Mouse (Mus musculus): ENCODE measurements around the gene Rbpj. TPM values are rescaled to one million over a fixed set of nuclear protein-coding genes. Genes with fewer than 3 reads are reported as not detected.
A peak's percentile ranks its signal among the peaks of the same experiment; 100 is the strongest.

Gene Rbpj
- polyA plus RNA-seq, 1 experiment, result 17.5 TPM

DNA sequence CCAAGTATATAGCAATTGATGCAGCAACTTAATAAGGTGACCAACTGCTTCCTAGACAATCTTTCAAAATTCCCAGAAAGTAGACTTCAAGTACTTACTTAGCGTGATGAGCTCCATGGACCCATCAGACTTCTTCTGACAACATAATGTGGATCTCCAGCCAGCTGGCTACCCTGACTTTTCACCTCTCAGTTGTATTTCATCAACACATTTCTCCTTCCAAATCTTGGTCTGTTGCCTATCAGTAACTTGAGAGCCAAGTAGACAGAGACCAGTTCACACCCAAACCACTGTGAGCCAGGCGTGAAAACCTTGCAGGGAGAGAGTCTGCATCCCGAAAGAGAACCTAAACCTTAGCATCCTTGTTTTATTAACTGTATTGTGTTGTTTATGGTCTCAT, 26.3 kb upstream of the Rbpj start:
- 57% methylated on average over 3 of the region's 3 CpGs for WGBS
- H3K4me1 ChIP-seq (ENCODE audit: control insufficient read depth, insufficient read depth, low read length), result peaks cover 3% of the 10 kb centered on the region; the same call in 1 of the 2 replicates
- no peak for DNase-seq
- TF ChIP-seq CTCF (IDR thresholded peaks at IDR 0.05; ENCODE audit: insufficient read depth, low read length), result no peak
- no peak for TF ChIP-seq POLR2A (IDR thresholded peaks at IDR 0.05; ENCODE audit: borderline replicate concordance, extremely low read depth, low read depth, low read length)
- no peak overlapping the region for H3K4me3 ChIP-seq (replicated peaks; ENCODE audit: extremely low read depth, low read depth, low read length)

DNA sequence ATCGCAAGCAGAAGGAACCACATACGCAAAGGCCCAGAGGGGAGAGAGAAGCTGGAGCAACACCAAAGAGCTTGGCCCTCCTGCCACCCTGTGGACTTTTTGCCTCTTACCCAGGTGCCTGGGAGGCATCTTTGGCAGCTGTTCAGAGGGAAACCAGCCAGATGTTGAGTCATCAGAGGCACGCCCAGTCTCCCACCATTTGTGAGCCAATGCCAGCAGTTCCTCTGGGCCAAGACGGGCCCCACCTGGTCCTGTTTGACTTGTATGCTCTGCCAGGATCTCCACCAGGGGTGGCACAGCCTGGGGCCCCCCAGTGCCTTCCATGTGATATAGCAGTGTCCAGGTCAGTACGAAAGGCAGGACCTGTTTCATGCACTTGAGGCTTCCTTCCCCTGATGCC, 21.9 kb upstream of the Rbpj start:
- TF ChIP-seq POLR2A (IDR thresholded peaks at IDR 0.05; ENCODE audit: borderline replicate concordance, extremely low read depth, low read depth, low read length), result no peak
- no peak for TF ChIP-seq CTCF (IDR thresholded peaks at IDR 0.05; ENCODE audit: insufficient read depth, low read length)
- DNase-seq, result peak; percentile 51
- Histone ChIP-seq H3K4me1 (ENCODE audit: control insufficient read depth, insufficient read depth, low read length) (no peaks in the 10 kb centered on the region), H3K4me3 (replicated peaks; ENCODE audit: extremely low read depth, low read depth, low read length) (no peak overlapping the region)
- WGBS, result 63% methylated on average over 5 of the region's 5 CpGs

DNA sequence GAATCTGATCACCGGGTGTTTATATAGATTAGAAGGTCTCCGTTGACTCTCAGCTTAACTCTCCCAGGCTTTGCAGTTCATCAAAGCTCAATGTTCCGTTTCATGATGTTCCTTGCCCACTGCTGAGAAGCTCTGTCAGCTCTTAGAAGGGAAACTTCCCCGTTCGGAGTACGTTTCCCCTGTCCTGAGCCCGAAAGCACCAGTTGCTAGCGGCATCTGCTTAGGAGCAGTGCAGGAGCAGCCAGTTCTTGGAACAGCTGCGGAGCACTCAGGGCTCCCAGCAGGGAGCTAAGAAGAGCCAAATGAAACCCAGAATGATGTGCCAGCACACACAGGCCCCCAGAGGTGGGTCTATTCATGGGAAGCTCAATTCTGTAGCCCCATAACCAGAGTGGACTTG, 15.0 kb upstream of the Rbpj start:
- Histone ChIP-seq H3K4me1 (ENCODE audit: control insufficient read depth, insufficient read depth, low read length) (no peaks in the 10 kb centered on the region), H3K4me3 (replicated peaks; ENCODE audit: extremely low read depth, low read depth, low read length) (no peak overlapping the region)
- TF ChIP-seq POLR2A (IDR thresholded peaks at IDR 0.05; ENCODE audit: borderline replicate concordance, extremely low read depth, low read depth, low read length) (no peak), CTCF (IDR thresholded peaks at IDR 0.05; ENCODE audit: insufficient read depth, low read length) (no peak)
- no peak for DNase-seq
- 62% methylated on average over 9 of the region's 9 CpGs for WGBS

DNA sequence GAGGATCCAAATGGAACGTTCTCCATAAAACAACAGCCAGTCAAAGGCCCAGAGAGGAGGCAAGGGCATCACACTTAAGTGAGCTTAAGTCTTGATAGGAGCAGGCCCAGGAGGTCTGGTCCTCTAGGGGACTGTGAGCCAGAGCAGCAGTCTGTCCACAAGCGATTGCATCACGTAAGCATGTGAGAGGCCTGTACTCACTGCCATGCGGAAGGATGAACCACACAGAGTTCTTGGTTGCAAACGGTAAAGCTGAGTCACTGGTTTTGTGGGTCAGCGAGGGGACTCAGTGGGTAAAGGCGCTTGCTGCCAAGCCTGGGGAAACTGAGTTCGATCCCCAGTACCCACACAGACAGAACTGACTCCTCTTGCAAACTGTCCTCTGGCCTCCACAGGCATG, 14.1 kb upstream of the Rbpj start:
- no peak overlapping the region for H3K4me3 ChIP-seq (replicated peaks; ENCODE audit: extremely low read depth, low read depth, low read length)
- no peak for DNase-seq
- TF ChIP-seq CTCF (IDR thresholded peaks at IDR 0.05; ENCODE audit: insufficient read depth, low read length) (no peak), POLR2A (IDR thresholded peaks at IDR 0.05; ENCODE audit: borderline replicate concordance, extremely low read depth, low read depth, low read length) (no peak)
- 94% methylated on average over 8 of the region's 8 CpGs for WGBS
- H3K4me1 ChIP-seq (ENCODE audit: control insufficient read depth, insufficient read depth, low read length), result no peaks in the 10 kb centered on the region

DNA sequence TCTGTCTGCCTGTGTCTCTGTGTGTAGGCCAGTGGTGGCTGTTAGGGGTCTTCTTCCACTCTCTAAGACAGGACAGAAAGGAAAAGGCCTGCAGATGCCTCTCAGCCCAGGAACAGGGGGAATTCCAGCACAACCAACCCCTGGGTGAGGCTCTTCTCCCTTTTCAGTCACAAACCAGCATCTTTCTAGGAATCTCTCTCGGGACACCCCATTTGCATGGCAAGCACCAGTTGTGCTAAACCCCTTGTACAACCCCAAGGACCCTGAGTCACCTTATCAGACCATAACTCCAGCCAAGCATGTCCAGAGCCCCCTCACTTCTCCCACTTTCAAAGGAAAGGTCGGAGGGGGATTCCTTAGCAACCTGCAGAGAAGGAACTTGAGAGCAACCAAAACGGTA, 13.0 kb upstream of the Rbpj start:
- 68% methylated on average over 3 of the region's 3 CpGs for WGBS
- no peaks in the 10 kb centered on the region for H3K4me1 ChIP-seq (ENCODE audit: control insufficient read depth, insufficient read depth, low read length)
- H3K4me3 ChIP-seq (replicated peaks; ENCODE audit: extremely low read depth, low read depth, low read length), result no peak overlapping the region
- TF ChIP-seq POLR2A (IDR thresholded peaks at IDR 0.05; ENCODE audit: borderline replicate concordance, extremely low read depth, low read depth, low read length) (no peak), CTCF (IDR thresholded peaks at IDR 0.05; ENCODE audit: insufficient read depth, low read length) (no peak)
- DNase-seq, result no peak

DNA sequence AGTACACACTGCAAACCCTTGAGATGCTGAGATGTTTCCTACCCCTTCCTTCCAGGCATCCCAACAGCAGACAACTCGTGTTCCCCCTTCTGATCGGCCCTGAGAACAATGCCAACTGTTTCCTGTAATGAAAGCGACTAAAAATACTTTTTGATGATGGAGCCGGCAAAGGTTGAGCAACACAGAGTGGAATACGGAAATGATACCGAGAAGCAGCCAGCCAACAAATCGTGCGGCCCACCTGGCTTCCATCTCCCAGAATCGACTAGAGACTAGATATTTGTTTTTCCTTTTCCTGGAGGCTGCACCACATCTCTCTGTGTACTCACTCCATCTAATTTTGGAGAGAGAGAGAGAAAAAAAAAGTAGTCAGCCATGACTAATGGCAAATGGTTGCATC, 11.2 kb upstream of the Rbpj start:
- no peak overlapping the region for H3K4me3 ChIP-seq (replicated peaks; ENCODE audit: extremely low read depth, low read depth, low read length)
- H3K4me1 ChIP-seq (ENCODE audit: control insufficient read depth, insufficient read depth, low read length), result no peaks in the 10 kb centered on the region
- WGBS, result 42% methylated on average over 9 of the region's 9 CpGs
- DNase-seq, result no peak
- TF ChIP-seq CTCF (IDR thresholded peaks at IDR 0.05; ENCODE audit: insufficient read depth, low read length) (no peak), POLR2A (IDR thresholded peaks at IDR 0.05; ENCODE audit: borderline replicate concordance, extremely low read depth, low read depth, low read length) (no peak)

DNA sequence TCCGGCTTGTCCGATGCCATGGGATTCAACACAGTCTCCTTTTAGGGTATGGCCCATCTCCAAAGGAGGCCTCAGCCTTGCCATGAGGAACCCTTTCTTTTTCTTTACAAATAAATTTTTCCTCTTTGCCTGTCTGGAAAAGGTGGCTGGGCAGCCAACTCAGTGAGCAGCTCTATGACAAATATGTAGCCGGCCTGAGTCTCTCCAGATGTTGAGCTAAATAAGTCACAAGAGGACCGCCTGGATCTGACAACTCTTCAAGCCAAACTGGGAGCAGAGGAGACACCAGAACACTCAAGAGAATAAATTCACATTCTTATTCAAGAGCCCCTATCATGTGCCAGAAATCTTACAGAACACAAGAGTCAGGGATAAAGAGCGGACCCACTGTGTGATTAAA, 10.5 kb upstream of the Rbpj start:
- no peak for DNase-seq
- H3K4me3 ChIP-seq (replicated peaks; ENCODE audit: extremely low read depth, low read depth, low read length), result no peak overlapping the region
- no peaks in the 10 kb centered on the region for H3K4me1 ChIP-seq (ENCODE audit: control insufficient read depth, insufficient read depth, low read length)
- TF ChIP-seq POLR2A (IDR thresholded peaks at IDR 0.05; ENCODE audit: borderline replicate concordance, extremely low read depth, low read depth, low read length) (no peak), CTCF (IDR thresholded peaks at IDR 0.05; ENCODE audit: insufficient read depth, low read length) (no peak)
- 79% methylated on average over 5 of the region's 5 CpGs for WGBS

DNA sequence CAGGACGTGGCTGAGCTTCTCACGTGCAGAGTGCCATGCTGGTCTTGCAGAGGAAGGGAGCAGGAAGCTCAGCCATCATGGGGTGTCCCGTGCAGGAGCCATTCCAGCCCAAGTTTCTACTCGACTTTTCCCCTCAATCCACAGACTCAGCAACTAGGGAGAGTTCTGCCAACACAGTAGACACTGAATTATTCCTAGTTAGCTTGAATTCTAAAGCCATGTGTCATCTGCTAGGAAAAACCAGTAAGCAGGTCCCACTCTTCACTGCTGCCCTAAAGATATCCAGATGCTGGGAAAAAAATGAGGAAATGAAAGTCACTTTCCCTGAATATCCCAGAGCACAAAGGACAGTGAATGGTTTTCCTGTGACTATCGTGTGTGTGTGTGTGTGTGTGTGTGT, 5.8 kb upstream of the Rbpj start:
- TF ChIP-seq CTCF (IDR thresholded peaks at IDR 0.05; ENCODE audit: insufficient read depth, low read length) (no peak), POLR2A (IDR thresholded peaks at IDR 0.05; ENCODE audit: borderline replicate concordance, extremely low read depth, low read depth, low read length) (no peak)

DNA sequence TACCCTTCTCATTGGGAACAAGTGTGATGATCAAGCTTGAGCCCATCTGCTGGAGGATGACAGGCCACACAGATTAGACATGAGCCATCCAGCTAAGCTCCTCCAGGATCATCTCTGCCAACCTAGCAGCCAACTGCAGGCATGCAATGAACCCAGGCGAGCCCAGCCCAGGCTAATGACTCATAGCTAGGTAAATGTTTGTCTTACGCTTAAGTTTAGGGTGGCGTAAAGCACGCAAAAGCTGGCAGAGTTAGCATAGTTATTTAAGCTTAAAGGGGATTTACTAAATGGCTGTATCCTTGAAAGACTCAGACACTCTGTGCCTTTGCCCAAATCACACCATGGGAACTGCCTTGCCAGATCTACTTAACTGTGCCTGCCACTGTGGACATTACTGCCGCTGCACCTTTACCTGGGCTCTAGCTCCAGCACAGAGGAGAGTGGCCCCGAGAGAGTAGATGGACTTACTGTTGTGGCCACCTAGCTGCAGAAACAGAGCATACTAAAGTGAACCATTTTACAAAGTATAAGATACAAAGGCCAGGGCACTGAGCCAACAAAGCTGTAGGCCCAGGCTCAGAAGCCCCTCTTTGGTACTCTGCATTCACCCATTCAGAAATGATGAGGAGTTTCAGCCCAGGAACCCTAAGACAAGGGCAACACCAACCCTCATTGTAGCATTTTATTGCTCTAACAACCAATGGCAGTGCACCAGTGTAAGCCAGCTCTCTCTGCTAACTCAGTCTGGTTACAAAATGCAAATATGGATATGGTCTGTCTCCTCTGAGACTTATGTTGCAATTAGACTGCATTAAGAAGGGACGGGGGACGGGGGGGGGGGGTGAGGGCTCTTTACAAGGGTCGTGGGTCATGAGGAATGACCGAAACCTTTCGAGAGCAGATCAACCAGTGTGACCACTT, 2.6 kb upstream of the Rbpj start:
- no peak for TF ChIP-seq POLR2A (IDR thresholded peaks at IDR 0.05; ENCODE audit: borderline replicate concordance, extremely low read depth, low read depth, low read length)
- no peak for TF ChIP-seq CTCF (IDR thresholded peaks at IDR 0.05; ENCODE audit: insufficient read depth, low read length)
- Histone ChIP-seq H3K4me1 (ENCODE audit: control insufficient read depth, insufficient read depth, low read length) (no peaks in the 10 kb centered on the region), H3K4me3 (replicated peaks; ENCODE audit: extremely low read depth, low read depth, low read length) (no peak overlapping the region)
- no peak for DNase-seq
- WGBS, result 70% methylated on average over 11 of the region's 11 CpGs

More for the DNA sequence above, 5.8 kb upstream of the Rbpj start:
- Histone ChIP-seq H3K4me1 (ENCODE audit: control insufficient read depth, insufficient read depth, low read length) (no peaks in the 10 kb centered on the region), H3K4me3 (replicated peaks; ENCODE audit: extremely low read depth, low read depth, low read length) (no peak overlapping the region)
- DNase-seq, result no peak
- whole genome bisulfite sequencing, result 60% methylated on average over 5 of the region's 5 CpGs
